Mouse (Mus musculus) kidney, embryonic 16.5 days (tissue): ENCODE results near the gene Rcbtb1. TPM values are rescaled to one million over a fixed set of nuclear protein-coding genes. Genes with fewer than 3 reads are reported as not detected.
"Not testable (repeated sequence)": the region's sequence is repeated elsewhere in the genome, so short reads cannot be mapped to it uniquely, and the experiment has no call there.

Experiments used
- ATAC-seq: fragments of 200-750 bp; cut with Nextera tagmentation; 2 replicates; pipeline ENCODE4 v1.8.0; 2017; ENCODE audit warnings: moderate TSS enrichment; ENCODE audit not compliant: low FRiP score, low TSS enrichment
- H3K27ac ChIP-seq: fragments of 300-500 bp; sonication (generic); 2 replicates; pipeline ENCODE4 v1.5.1; 2014; ENCODE audit warnings: low read length
- H3K27me3 ChIP-seq: fragments of 300-500 bp; sonication (generic); 2 replicates; pipeline ENCODE4 v1.6.1; 2014; ENCODE audit warnings: low read length, control low read depth, mixed read lengths; ENCODE audit not compliant: insufficient read depth
- H3K36me3 ChIP-seq: fragments of 300-500 bp; sonication (generic); 2 replicates; pipeline ENCODE4 v1.6.1; 2014; ENCODE audit warnings: low read length, control low read depth, mixed read lengths; ENCODE audit not compliant: insufficient read depth
- H3K4me1 ChIP-seq: fragments of 300-500 bp; sonication (generic); 2 replicates; pipeline ENCODE4 v1.6.1; 2014; ENCODE audit warnings: low read length, control low read depth, mixed read lengths; ENCODE audit not compliant: insufficient read depth
- H3K4me2 ChIP-seq: fragments of 300-500 bp; sonication (generic); replicated peaks from 2 replicates; pipeline ENCODE4 v1.6.1; 2014; ENCODE audit warnings: low read depth, low read length
- H3K4me3 ChIP-seq: fragments of 300-500 bp; sonication (generic); 2 replicates; pipeline ENCODE4 v1.5.1; 2014; ENCODE audit warnings: mild to moderate bottlenecking, low read length
- H3K9ac ChIP-seq: fragments of 300-500 bp; sonication (generic); replicated peaks from 2 replicates; pipeline ENCODE4 v1.6.1; 2014; ENCODE audit warnings: low read length
- H3K9me3 ChIP-seq: fragments of 300-500 bp; sonication (generic); 2 replicates; pipeline ENCODE4 v1.6.1; 2016; ENCODE audit warnings: low read length, control low read depth
- WGBS: fragments of 180-500 bp; shearing (Covaris S2); extraction: QIAGEN DNeasy Blood & Tissue Kit; methylation state at CpG from one replicate; pipeline ENCODE4 v1.1.7; 2014; 5-methylcytosine and 5-hydroxymethylcytosine counted together
- polyA plus RNA-seq: library from polyadenylated mRNA; unstranded; fragments of >200 nt; fragmentation: Nextera tagmentation; extraction: Ambion mirVana; gene quantifications from 2 replicates; pipeline ENCODE4 v1.2.1, GENCODE M21; 2015

Gene Rcbtb1
- polyA plus RNA-seq, 1 experiment from 2014 or later = 65.0 TPM

DNA sequence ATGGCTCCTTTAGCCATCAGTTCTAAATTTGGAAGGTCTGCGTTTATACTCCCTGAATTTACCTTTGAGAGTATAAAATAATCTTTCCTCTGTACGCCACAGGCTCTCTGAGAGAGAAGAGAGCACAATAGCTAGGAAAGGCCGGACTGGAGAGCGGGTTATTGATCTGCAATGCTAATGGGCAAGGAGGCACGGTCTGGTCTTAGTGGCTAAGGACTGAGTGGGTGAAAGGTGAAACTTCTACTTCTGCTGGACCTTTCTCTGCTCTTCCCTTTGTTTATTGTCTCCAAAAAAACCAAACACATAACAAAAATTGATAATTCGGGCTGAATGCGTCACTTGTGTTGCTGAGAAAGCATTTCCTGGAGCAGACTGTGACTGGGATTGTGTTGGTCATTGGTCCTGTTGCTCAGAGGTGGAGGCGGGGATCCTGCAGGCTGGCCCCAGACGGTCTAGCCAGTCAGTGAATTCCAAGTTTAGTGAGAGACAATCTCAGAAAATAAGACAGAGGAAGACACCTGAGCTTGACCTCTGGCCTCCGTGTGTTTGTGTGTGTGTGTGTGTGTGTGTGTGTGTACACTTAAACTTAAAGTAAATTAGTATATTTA, 5.1 kb downstream of the Rcbtb1 start:
- Histone ChIP-seq H3K9me3 (no peaks in the 10 kb centered on the region), H3K4me2 (no peak overlapping the region), H3K4me1 (peaks cover 29% of the 10 kb centered on the region), H3K27me3 (no peaks in the 10 kb centered on the region), H3K9ac (no peak overlapping the region), H3K4me3 (no peak overlapping the region), H3K36me3 (no peaks in the 10 kb centered on the region), H3K27ac (no peak overlapping the region)
- no peak for ATAC-seq
- WGBS = 74% methylated on average over 10 of the region's 10 CpGs

DNA sequence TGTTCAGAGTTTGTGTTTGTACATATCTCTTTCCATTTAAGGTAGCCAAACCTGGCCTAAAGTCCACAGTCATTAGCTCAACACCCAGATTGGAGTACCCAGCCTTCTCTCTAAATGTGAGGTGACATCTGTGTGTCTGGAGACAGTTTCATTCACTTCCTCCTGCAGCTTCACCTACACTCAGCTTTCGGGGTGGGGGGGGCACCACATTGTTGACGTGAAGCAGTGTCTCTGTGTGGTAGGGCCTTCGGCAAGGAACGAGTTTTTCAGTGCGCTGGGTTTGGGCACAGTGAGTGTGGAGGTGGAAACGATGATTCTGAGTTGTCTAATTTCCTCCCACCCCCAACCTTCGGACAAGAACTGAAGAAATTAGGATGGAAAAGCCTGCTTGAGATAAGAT, 8.0 kb downstream of the Rcbtb1 start:
- H3K4me3 ChIP-seq = no peak overlapping the region
- H3K4me1 ChIP-seq = peaks cover 17% of the 10 kb centered on the region
- no peak overlapping the region for H3K27ac ChIP-seq
- no peaks in the 10 kb centered on the region for H3K9me3 ChIP-seq
- WGBS = 82% methylated on average over 7 of the region's 7 CpGs
- ATAC-seq = no peak
- no peak overlapping the region for H3K9ac ChIP-seq
- H3K4me2 ChIP-seq = no peak overlapping the region
- H3K27me3 ChIP-seq = no peaks in the 10 kb centered on the region
- H3K36me3 ChIP-seq = peaks cover 3% of the 10 kb centered on the region; the same call in 1 of the 2 replicates

DNA sequence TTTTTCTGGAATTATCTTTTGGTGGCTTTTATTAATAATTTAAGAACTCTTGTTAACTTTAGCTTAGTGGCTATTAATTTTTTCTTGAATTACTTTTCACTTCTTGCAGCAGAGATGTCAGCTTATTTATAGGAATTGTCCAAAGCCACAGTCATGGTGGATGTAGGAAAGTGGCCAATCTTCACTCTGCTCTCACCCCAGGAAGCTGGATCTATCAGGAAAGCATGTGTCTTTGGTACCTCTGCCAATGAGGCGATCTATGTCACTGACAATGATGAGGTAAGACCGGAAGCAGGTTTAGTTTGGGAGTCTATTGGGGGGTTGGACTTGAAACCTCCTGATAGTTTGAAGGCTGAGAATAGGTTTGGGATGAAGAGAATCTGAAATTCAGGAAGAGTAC, 8.8 kb downstream of the Rcbtb1 start:
- Histone ChIP-seq H3K4me1 (peaks cover 13% of the 10 kb centered on the region), H3K9ac (no peak overlapping the region), H3K27me3 (no peaks in the 10 kb centered on the region), H3K4me3 (no peak overlapping the region), H3K4me2 (no peak overlapping the region), H3K9me3 (no peaks in the 10 kb centered on the region), H3K27ac (no peak overlapping the region), H3K36me3 (peaks cover 3% of the 10 kb centered on the region; the same call in 1 of the 2 replicates)
- no peak for ATAC-seq
- 99% methylated on average over 2 of the region's 2 CpGs for WGBS

DNA sequence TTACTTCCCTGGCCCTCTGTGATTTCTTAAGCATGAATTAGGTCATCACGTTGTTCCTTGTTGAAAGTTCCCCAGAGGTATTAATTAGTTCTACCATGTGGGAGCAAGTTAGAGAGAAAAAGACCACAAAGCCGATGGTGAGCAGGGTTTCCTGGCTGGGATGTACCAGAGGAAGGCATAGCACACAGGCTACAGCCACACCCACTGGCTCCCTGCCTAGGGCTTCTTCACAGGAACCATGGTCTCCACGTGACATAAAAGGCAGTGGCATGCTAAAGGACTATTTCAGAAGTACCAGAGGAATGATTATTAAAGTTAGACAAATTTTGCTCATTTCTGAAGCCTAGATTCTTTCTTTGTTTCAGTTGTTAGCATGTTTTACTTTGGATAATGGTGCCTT, 18.2 kb downstream of the Rcbtb1 start:
- peaks cover 56% of the 10 kb centered on the region for H3K36me3 ChIP-seq
- ATAC-seq = no peak
- H3K4me1 ChIP-seq = no peaks in the 10 kb centered on the region
- no peak overlapping the region for H3K4me2 ChIP-seq
- H3K27ac ChIP-seq = no peak overlapping the region
- H3K27me3 ChIP-seq = no peaks in the 10 kb centered on the region
- WGBS = 87% methylated on average over 3 of the region's 3 CpGs
- no peak overlapping the region for H3K4me3 ChIP-seq
- no peak overlapping the region for H3K9ac ChIP-seq
- no peaks in the 10 kb centered on the region for H3K9me3 ChIP-seq

DNA sequence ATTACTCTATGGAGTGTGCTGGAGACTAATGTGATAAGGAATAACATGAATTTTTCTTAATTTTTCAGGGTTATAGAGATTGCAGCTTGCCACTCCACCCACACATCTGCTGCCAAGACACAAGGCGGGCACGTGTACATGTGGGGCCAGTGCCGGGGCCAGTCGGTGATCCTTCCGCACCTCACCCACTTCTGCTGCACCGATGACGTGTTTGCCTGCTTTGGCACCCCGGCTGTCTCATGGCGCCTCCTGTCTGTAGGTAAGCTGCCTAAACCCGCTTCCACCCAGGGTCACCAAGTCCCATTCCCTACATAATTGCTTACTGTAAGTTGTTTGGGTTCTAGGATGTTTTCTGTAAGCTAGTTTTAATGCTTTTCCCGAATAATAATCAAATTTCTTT, 25.2 kb downstream of the Rcbtb1 start:
- no peak overlapping the region for H3K9ac ChIP-seq
- no peak overlapping the region for H3K4me2 ChIP-seq
- no peaks in the 10 kb centered on the region for H3K9me3 ChIP-seq
- 96% methylated on average over 11 of the region's 11 CpGs for WGBS
- H3K4me3 ChIP-seq = no peak overlapping the region
- ATAC-seq = no peak
- H3K36me3 ChIP-seq = peaks cover 67% of the 10 kb centered on the region
- no peaks in the 10 kb centered on the region for H3K4me1 ChIP-seq
- H3K27me3 ChIP-seq = no peaks in the 10 kb centered on the region
- H3K27ac ChIP-seq = no peak overlapping the region

DNA sequence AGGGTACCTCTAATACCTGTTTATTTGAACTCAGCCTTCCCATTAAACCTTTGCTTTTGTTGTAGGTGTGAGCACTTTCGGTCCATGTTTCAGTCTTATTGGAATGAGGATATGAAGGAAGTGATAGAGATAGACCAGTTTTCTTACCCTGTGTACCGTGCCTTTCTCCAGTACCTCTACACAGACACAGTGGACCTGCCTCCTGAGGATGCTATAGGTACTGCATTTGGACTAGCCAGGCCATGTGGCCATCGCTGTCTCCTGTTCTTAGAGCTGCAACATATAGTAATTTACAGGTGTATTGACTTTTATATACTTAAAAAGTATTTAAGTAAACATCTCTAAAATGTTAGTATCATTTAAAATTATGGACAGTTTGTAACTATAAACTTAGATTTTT, 28.8 kb downstream of the Rcbtb1 start:
- Histone ChIP-seq H3K9me3 (no peaks in the 10 kb centered on the region), H3K4me3 (no peak overlapping the region), H3K4me2 (no peak overlapping the region), H3K36me3 (peaks cover 74% of the 10 kb centered on the region), H3K27me3 (no peaks in the 10 kb centered on the region), H3K27ac (no peak overlapping the region), H3K4me1 (no peaks in the 10 kb centered on the region), H3K9ac (no peak overlapping the region)
- no peak for ATAC-seq
- WGBS = 94% methylated on average over 3 of the region's 3 CpGs

DNA sequence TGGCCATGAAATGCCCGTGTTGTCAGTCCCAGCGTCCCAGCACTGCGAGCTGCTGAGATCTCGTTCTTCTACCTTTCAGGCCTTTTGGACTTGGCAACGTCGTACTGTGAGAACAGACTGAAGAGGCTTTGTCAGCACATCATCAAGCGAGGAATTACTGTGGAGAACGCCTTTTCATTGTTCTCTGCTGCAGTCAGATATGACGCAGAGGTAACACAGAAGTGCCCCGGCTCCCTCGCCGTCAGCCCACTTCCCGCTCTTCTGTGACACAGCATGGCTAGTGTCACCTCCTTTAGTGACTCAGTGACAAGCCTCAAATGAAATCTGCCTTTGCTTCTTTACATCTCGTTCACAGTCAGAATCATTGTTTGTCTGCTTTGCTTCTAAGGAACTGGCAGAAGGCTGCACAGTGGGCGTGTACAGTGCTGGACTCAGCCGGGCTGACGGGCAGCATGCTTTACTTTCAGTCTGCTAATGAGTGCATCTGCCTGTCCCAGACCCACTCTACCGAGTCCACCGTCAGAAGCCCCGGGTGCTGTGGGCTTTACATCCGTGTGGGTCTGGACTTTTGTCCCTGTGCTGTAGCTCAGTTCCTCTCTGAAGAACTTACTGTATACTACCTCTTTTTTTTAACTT, 29.4 kb downstream of the Rcbtb1 start:
- Histone ChIP-seq H3K9me3 (no peaks in the 10 kb centered on the region), H3K4me1 (no peaks in the 10 kb centered on the region), H3K27ac (no peak overlapping the region), H3K4me2 (no peak overlapping the region), H3K4me3 (no peak overlapping the region), H3K9ac (no peak overlapping the region), H3K27me3 (no peaks in the 10 kb centered on the region), H3K36me3 (peaks cover 78% of the 10 kb centered on the region)
- ATAC-seq = no peak
- WGBS = 95% methylated on average over 21 of the region's 21 CpGs

DNA sequence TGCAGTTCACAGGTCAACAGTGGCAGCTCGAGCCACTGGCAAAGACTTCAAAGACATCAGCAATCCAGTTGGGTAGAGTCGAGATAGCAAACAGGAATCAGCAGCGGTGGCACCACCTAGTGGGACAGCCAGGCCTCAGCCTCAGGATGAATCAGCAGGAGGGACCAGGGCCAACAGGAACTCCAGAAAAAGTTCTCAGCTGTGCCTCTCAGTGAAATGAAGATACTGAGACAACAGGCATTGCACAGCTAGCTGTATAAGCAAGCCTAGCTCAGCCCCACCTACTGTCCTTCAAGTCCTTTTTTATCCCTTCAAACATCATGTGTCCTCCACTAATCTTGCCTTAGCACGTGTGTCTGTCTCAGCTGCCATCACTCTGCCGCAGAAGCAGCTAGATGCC, 31.0 kb downstream of the Rcbtb1 start:
- ATAC-seq = no peak
- H3K4me1 ChIP-seq = no peaks in the 10 kb centered on the region
- H3K27me3 ChIP-seq = no peaks in the 10 kb centered on the region
- 76% methylated on average over 5 of the region's 5 CpGs for WGBS
- H3K9me3 ChIP-seq = no peaks in the 10 kb centered on the region
- H3K4me3 ChIP-seq = no peak overlapping the region
- H3K9ac ChIP-seq = no peak overlapping the region
- H3K4me2 ChIP-seq = no peak overlapping the region
- H3K27ac ChIP-seq = no peak overlapping the region
- H3K36me3 ChIP-seq = peaks cover 73% of the 10 kb centered on the region

DNA sequence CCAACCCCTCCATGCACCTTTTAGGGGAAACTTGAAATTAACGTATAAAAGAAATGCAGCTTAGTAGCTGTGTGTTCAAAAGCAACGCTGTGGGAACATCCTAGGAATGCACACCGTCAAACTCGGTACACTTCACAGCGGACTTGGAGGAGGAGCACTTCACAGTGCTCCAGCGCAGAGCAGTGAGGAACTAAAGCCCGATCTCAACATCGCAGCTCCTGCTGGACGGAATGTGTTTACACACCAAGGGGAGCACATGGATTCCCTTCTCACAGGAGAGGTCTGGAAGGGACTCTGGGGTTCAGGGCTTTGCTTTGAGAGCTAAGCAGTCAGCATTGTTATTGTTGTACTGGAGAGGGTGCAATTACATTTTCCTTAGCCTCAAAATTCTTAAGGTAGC, 32.6 kb downstream of the Rcbtb1 start:
- H3K4me2 ChIP-seq = no peak overlapping the region
- no peak overlapping the region for H3K4me3 ChIP-seq
- H3K9ac ChIP-seq = no peak overlapping the region
- peaks cover 72% of the 10 kb centered on the region for H3K36me3 ChIP-seq
- WGBS = 88% methylated on average over 9 of the region's 9 CpGs
- H3K27ac ChIP-seq = no peak overlapping the region
- no peaks in the 10 kb centered on the region for H3K4me1 ChIP-seq
- ATAC-seq = no peak
- peaks cover 5% of the 10 kb centered on the region for H3K9me3 ChIP-seq
- no peaks in the 10 kb centered on the region for H3K27me3 ChIP-seq

DNA sequence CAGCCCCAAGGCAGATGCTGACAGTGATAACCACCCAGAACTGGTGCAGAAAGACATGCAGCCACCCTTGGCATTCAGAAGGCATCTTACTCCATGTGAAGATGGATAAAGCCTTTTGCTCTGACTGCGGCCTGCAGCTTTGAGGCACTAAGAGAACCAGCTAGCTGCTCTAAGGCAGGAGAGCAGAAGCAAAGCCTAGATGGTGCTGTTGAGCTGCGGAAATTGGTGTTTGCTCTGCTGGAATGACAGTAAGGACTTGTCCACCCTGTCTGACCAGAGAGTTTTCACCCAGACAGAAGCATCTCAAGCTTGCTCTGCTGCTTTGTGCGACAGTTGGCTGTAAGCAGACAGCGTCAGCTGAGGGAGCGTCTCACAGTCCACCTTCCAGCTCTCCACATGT, 49.3 kb downstream of the Rcbtb1 start:
- not testable (repeated sequence) for H3K27ac ChIP-seq, H3K4me3 ChIP-seq, H3K36me3 ChIP-seq, H3K9ac ChIP-seq, H3K9me3 ChIP-seq, H3K27me3 ChIP-seq, H3K4me2 ChIP-seq, H3K4me1 ChIP-seq
- ATAC-seq = peak; percentile 46; the same call in 1 of the 2 replicates
- 62% methylated on average over 5 of the region's 5 CpGs for WGBS
